In genomic region chr17:72603886-72604609, GRCm38 (mm10) we compare ENCODE assay signal across 8 mouse cellular contexts. TPM values are rescaled to one million over a fixed set of nuclear protein-coding genes. Genes with fewer than 3 reads are reported as not detected.
DNase-seq lines count a peak whose midpoint lies in the region; ATAC-seq lines count a peak whose summit lies in the region.

No protein-coding gene starts in this region.

- H3K9ac ChIP-seq in heart, embryonic 14.5 days (ENCODE audit: low read length), result peak overlapping the region; percentile 31; the same call in 1 of the 2 replicates
- peak overlapping the region; percentile 37; the same call in 1 of the 2 replicates for H3K9ac ChIP-seq in embryonic facial prominence, embryonic 14.5 days (ENCODE audit: low read depth, low read length)
- no peak overlapping the region for H3K9ac ChIP-seq in limb, embryonic 12.5 days (replicated peaks)
- H3K9ac ChIP-seq in stomach, embryonic 15.5 days, result no peak overlapping the region

- H3K4me2 ChIP-seq in heart, embryonic 14.5 days (ENCODE audit: low read length), result peak overlapping the region; percentile 83
- H3K4me2 ChIP-seq in embryonic facial prominence, embryonic 14.5 days (ENCODE audit: low read depth, low read length), result peak overlapping the region; percentile 90
- peak overlapping the region; percentile 79 for H3K4me2 ChIP-seq in limb, embryonic 12.5 days
- peak overlapping the region; percentile 89 for H3K4me2 ChIP-seq in stomach, embryonic 15.5 days

- WGBS in heart, embryonic 14.5 days, result 2% methylated on average over 51 of the region's 51 CpGs
- 2% methylated on average over 44 of the region's 51 CpGs for WGBS in embryonic facial prominence, embryonic 14.5 days
- 2% methylated on average over 51 of the region's 51 CpGs for WGBS in limb, embryonic 12.5 days
- 3% methylated on average over 47 of the region's 51 CpGs for WGBS in stomach, embryonic 15.5 days

- no peaks in the 10 kb centered on the region for H3K9me3 ChIP-seq in heart, embryonic 14.5 days (ENCODE audit: control insufficient read depth, low read length)
- H3K9me3 ChIP-seq in embryonic facial prominence, embryonic 14.5 days (ENCODE audit: control insufficient read depth, low read length), result no peaks in the 10 kb centered on the region
- no peaks in the 10 kb centered on the region for H3K9me3 ChIP-seq in limb, embryonic 12.5 days
- H3K9me3 ChIP-seq in stomach, embryonic 15.5 days, result no peaks in the 10 kb centered on the region

- no peaks in the 10 kb centered on the region for H3K36me3 ChIP-seq in heart, embryonic 14.5 days (ENCODE audit: control insufficient read depth, insufficient read depth, low read length)
- no peaks in the 10 kb centered on the region for H3K36me3 ChIP-seq in embryonic facial prominence, embryonic 14.5 days (ENCODE audit: control insufficient read depth, insufficient read depth, low read length)
- H3K36me3 ChIP-seq in limb, embryonic 12.5 days, result no peaks in the 10 kb centered on the region
- no peaks in the 10 kb centered on the region for H3K36me3 ChIP-seq in stomach, embryonic 15.5 days

- no peak overlapping the region for H3K27ac ChIP-seq in heart, embryonic 14.5 days (replicated peaks in 1 of 2; ENCODE audit: control insufficient read depth in 1 of 2, insufficient read depth in 1 of 2, low read depth in 2 of 2, low read length in 2 of 2)
- H3K27ac ChIP-seq in embryonic facial prominence, embryonic 14.5 days (replicated peaks; ENCODE audit: low read depth, low read length), result no peak overlapping the region
- no peak overlapping the region for H3K27ac ChIP-seq in limb, embryonic 12.5 days
- no peak overlapping the region for H3K27ac ChIP-seq in stomach, embryonic 15.5 days

- intact Hi-C loops in heart, postnatal 14 days (cut with DNase I), result loop anchor here (10.0 kb wide), 1 partner anchor 639 kb away; no protein-coding TSS in a partner anchor

- H3K4me1 ChIP-seq in heart, embryonic 14.5 days (ENCODE audit: control insufficient read depth in 2 of 2, insufficient read depth in 2 of 2, low read length in 2 of 2), result peaks cover 4 to 9% of the 10 kb centered on the region in 2 experiments; a peak in 3 of 4 replicates
- peaks cover 9% of the 10 kb centered on the region for H3K4me1 ChIP-seq in embryonic facial prominence, embryonic 14.5 days (ENCODE audit: control insufficient read depth, insufficient read depth, low read length)
- H3K4me1 ChIP-seq in limb, embryonic 12.5 days (replicated peaks), result peaks cover 17% of the 10 kb centered on the region
- H3K4me1 ChIP-seq in stomach, embryonic 15.5 days, result peaks cover 12% of the 10 kb centered on the region

- DNase-seq in heart, postnatal 14 days, result no peak
- DNase-seq in ES-CJ7 (ENCODE audit: low read depth, low spot score), result peak; percentile 9
- DNase-seq in embryonic facial prominence, embryonic 14.5 days (ENCODE audit: low spot score), result no peak
- DNase-seq in right cerebral cortex, postnatal 36 days (ENCODE audit: low spot score in 2 of 2), result no peak
- DNase-seq in layer of hippocampus, postnatal 10 days (ENCODE audit: low spot score in 2 of 2), result no peak

- peaks cover 35% of the 10 kb centered on the region for H3K27me3 ChIP-seq in heart, embryonic 14.5 days (ENCODE audit: control insufficient read depth, insufficient read depth, low read length)
- H3K27me3 ChIP-seq in embryonic facial prominence, embryonic 14.5 days (replicated peaks; ENCODE audit: control insufficient read depth, insufficient read depth, low read length), result peaks cover 39% of the 10 kb centered on the region
- peaks cover 47% of the 10 kb centered on the region for H3K27me3 ChIP-seq in limb, embryonic 12.5 days
- peaks cover 30% of the 10 kb centered on the region for H3K27me3 ChIP-seq in stomach, embryonic 15.5 days (replicated peaks)

- H3K4me3 ChIP-seq in heart, embryonic 14.5 days (ENCODE audit: control insufficient read depth in 1 of 2, insufficient read depth in 1 of 2, low read depth in 1 of 2, low read length in 2 of 2), result peak overlapping the region; percentile 43 to 47
- H3K4me3 ChIP-seq in embryonic facial prominence, embryonic 14.5 days (ENCODE audit: low read depth, low read length), result peak overlapping the region; percentile 50
- peak overlapping the region; percentile 49 for H3K4me3 ChIP-seq in limb, embryonic 12.5 days (replicated peaks)
- peak overlapping the region; percentile 45 for H3K4me3 ChIP-seq in stomach, embryonic 15.5 days (replicated peaks)

- ATAC-seq in heart, embryonic 14.5 days (ENCODE audit: insufficient number of reproducible peaks, insufficient read depth, low FRiP score, low read depth), result no peak
- ATAC-seq in embryonic facial prominence, embryonic 14.5 days (ENCODE audit: low read depth), result no peak
- 0 out of 2 replicates have a peak, but pooled peaks have one; percentile 20 for ATAC-seq in limb, embryonic 12.5 days (ENCODE audit: insufficient number of reproducible peaks, insufficient read depth, low FRiP score, low TSS enrichment, low read depth)
- no peak for ATAC-seq in stomach, embryonic 15.5 days (ENCODE audit: insufficient read depth, low FRiP score, low read depth)

RNA-seq across cellular contexts. Expression of gene Alk, which starts 0.4 kb away (rescaled TPM):
- 0.14 and 0.27 TPM in 2 replicates for polyA plus RNA-seq in heart, embryonic 14.5 days (2014; fragmentation: Nextera tagmentation; extraction: Ambion mirVana)
- under 1 TPM in 1 of 2 experiments, not detected in 1; 0.05 TPM for total RNA-seq in heart, postnatal 14 days (2021)
- 0.56 and 0.64 TPM in 2 replicates for polyA plus RNA-seq in embryonic facial prominence, embryonic 14.5 days (2014; fragmentation: Nextera tagmentation; extraction: Ambion mirVana)
- 0.15 and 0.44 TPM in 2 replicates for polyA plus RNA-seq in limb, embryonic 12.5 days (2016; fragmentation: Nextera tagmentation; extraction: Ambion mirVana)
- 1.6 and 1.7 TPM in 2 replicates for polyA plus RNA-seq in stomach, embryonic 15.5 days (2015; fragmentation: Nextera tagmentation; extraction: Ambion mirVana)
- total RNA-seq in layer of hippocampus, postnatal 10 days (2021), result 1 to 10 TPM; 8.4 to 9.5 TPM

Comparison
In these comparisons a context has a peak if more than half of its experiments do, and no peak if none do; other contexts are left out.
1. H3K9ac ChIP-seq: peak in heart, embryonic 14.5 days (single experiment) and embryonic facial prominence, embryonic 14.5 days (single experiment); none in limb, embryonic 12.5 days (single experiment) and stomach, embryonic 15.5 days (single experiment).
2. Peak in every context shown above with its lines, with median percentiles within 50 percentile points of each other: H3K4me2 ChIP-seq and H3K4me3 ChIP-seq.